Mouse (Mus musculus): ENCODE data around the gene Tmem273. TPM values are rescaled to one million over a fixed set of nuclear protein-coding genes. Genes with fewer than 3 reads are reported as not detected.
A peak's percentile ranks its signal among the peaks of the same experiment; 100 is the strongest.

Tmem273 gene
- polyA plus RNA-seq, 1 experiment from 2014 or later = 0.30 TPM

GRCm38 (mm10) chr14:32801016-32801661 is 15.4 kb downstream of the Tmem273 start:
- peak; percentile 72 for TF ChIP-seq CTCF (IDR thresholded peaks at IDR 0.05; ENCODE audit: low read depth)
- Histone ChIP-seq H3K27ac (no peak overlapping the region), H3K27me3 (ENCODE audit: insufficient read depth, low read length) (no peaks in the 10 kb centered on the region), H3K9ac (ENCODE audit: low read depth, low read length) (no peak overlapping the region), H3K9me3 (replicated peaks; ENCODE audit: low read length) (no peaks in the 10 kb centered on the region), H3K4me1 (replicated peaks; ENCODE audit: insufficient read depth, low read length) (no peaks in the 10 kb centered on the region), H3K4me2 (ENCODE audit: low read length) (no peak overlapping the region), H3K36me3 (ENCODE audit: insufficient read depth, low read length) (no peaks in the 10 kb centered on the region), H3K4me3 (replicated peaks; ENCODE audit: low read depth, low read length) (no peak overlapping the region)
- 63% methylated on average over 11 of the region's 11 CpGs for WGBS
- ATAC-seq (replicated peaks; ENCODE audit: low FRiP score, low read depth) (no peak; the same call in 1 of the 2 replicates), DNase-seq (ENCODE audit: low spot score) (peak; percentile 80)

- Histone ChIP-seq H3K36me3 (ENCODE audit: insufficient read depth, low read length) (no peaks in the 10 kb centered on the region), H3K27ac (no peak overlapping the region), H3K27me3 (ENCODE audit: insufficient read depth, low read length) (no peaks in the 10 kb centered on the region), H3K4me3 (replicated peaks; ENCODE audit: low read depth, low read length) (no peak overlapping the region), H3K4me1 (replicated peaks; ENCODE audit: insufficient read depth, low read length) (no peaks in the 10 kb centered on the region), H3K9me3 (replicated peaks; ENCODE audit: low read length) (no peaks in the 10 kb centered on the region), H3K4me2 (ENCODE audit: low read length) (no peak overlapping the region), H3K9ac (ENCODE audit: low read depth, low read length) (no peak overlapping the region)
- TF ChIP-seq CTCF (IDR thresholded peaks at IDR 0.05; ENCODE audit: low read depth) = no peak
- DNase-seq (ENCODE audit: low spot score) = no peak
- ATAC-seq (replicated peaks; ENCODE audit: low FRiP score, low read depth) = no peak
Observed at GRCm38 (mm10) chr14:32801662-32802024, 15.9 kb downstream of the Tmem273 start.

- H3K27ac ChIP-seq = no peak overlapping the region
Observed at GRCm38 (mm10) chr14:32810111-32810510, 24.3 kb downstream of the Tmem273 start.

GRCm38 (mm10) chr14:32812429-32812828 is 26.7 kb downstream of the Tmem273 start:
- Histone ChIP-seq H3K4me1 (replicated peaks; ENCODE audit: insufficient read depth, low read length) (no peaks in the 10 kb centered on the region), H3K36me3 (ENCODE audit: insufficient read depth, low read length) (no peaks in the 10 kb centered on the region), H3K27ac (no peak overlapping the region), H3K27me3 (ENCODE audit: insufficient read depth, low read length) (no peaks in the 10 kb centered on the region), H3K4me3 (replicated peaks; ENCODE audit: low read depth, low read length) (no peak overlapping the region), H3K4me2 (ENCODE audit: low read length) (no peak overlapping the region), H3K9me3 (replicated peaks; ENCODE audit: low read length) (no peaks in the 10 kb centered on the region), H3K9ac (ENCODE audit: low read depth, low read length) (no peak overlapping the region)
- WGBS = 73% methylated on average over 6 of the region's 6 CpGs
- ATAC-seq (replicated peaks; ENCODE audit: low FRiP score, low read depth) = no peak
- no peak for TF ChIP-seq CTCF (IDR thresholded peaks at IDR 0.05; ENCODE audit: low read depth)
- no peak for DNase-seq (ENCODE audit: low spot score)

More at GRCm38 (mm10) chr14:32810111-32810510, 24.3 kb downstream of the Tmem273 start:
- no peak overlapping the region for H3K9ac ChIP-seq (ENCODE audit: low read depth, low read length)
- no peak for TF ChIP-seq CTCF (IDR thresholded peaks at IDR 0.05; ENCODE audit: low read depth)
- no peak overlapping the region for H3K4me3 ChIP-seq (replicated peaks; ENCODE audit: low read depth, low read length)
- H3K36me3 ChIP-seq (ENCODE audit: insufficient read depth, low read length) = no peaks in the 10 kb centered on the region
- H3K9me3 ChIP-seq (replicated peaks; ENCODE audit: low read length) = no peaks in the 10 kb centered on the region
- no peak for DNase-seq (ENCODE audit: low spot score)
- ATAC-seq (replicated peaks; ENCODE audit: low FRiP score, low read depth) = no peak
- no peak overlapping the region for H3K4me2 ChIP-seq (ENCODE audit: low read length)
- H3K4me1 ChIP-seq (replicated peaks; ENCODE audit: insufficient read depth, low read length) = no peaks in the 10 kb centered on the region
- no peaks in the 10 kb centered on the region for H3K27me3 ChIP-seq (ENCODE audit: insufficient read depth, low read length)

- H3K27ac ChIP-seq = no peak overlapping the region
- no peak overlapping the region for H3K4me2 ChIP-seq (ENCODE audit: low read length)
- H3K36me3 ChIP-seq (ENCODE audit: insufficient read depth, low read length) = no peaks in the 10 kb centered on the region
- DNase-seq (ENCODE audit: low spot score) (no peak), ATAC-seq (replicated peaks; ENCODE audit: low FRiP score, low read depth) (no peak)
- 66% methylated on average over 4 of the region's 4 CpGs for WGBS
- no peaks in the 10 kb centered on the region for H3K9me3 ChIP-seq (replicated peaks; ENCODE audit: low read length)
- TF ChIP-seq CTCF (IDR thresholded peaks at IDR 0.05; ENCODE audit: low read depth) = no peak
- H3K9ac ChIP-seq (ENCODE audit: low read depth, low read length) = no peak overlapping the region
- H3K4me1 ChIP-seq (replicated peaks; ENCODE audit: insufficient read depth, low read length) = no peaks in the 10 kb centered on the region
- H3K4me3 ChIP-seq (replicated peaks; ENCODE audit: low read depth, low read length) = no peak overlapping the region
- no peaks in the 10 kb centered on the region for H3K27me3 ChIP-seq (ENCODE audit: insufficient read depth, low read length)
Observed at GRCm38 (mm10) chr14:32814961-32815360, 29.2 kb downstream of the Tmem273 start.

- no peak overlapping the region for H3K4me2 ChIP-seq (ENCODE audit: low read length)
- WGBS = 81% methylated on average over 4 of the region's 4 CpGs
- no peak overlapping the region for H3K9ac ChIP-seq (ENCODE audit: low read depth, low read length)
Observed at GRCm38 (mm10) chr14:32816533-32816932, 30.8 kb downstream of the Tmem273 start.

GRCm38 (mm10) chr14:32817258-32817657 is 31.5 kb downstream of the Tmem273 start:
- no peak overlapping the region for H3K4me3 ChIP-seq (replicated peaks; ENCODE audit: low read depth, low read length)
- ATAC-seq (replicated peaks; ENCODE audit: low FRiP score, low read depth) = no peak
- no peak for TF ChIP-seq CTCF (IDR thresholded peaks at IDR 0.05; ENCODE audit: low read depth)
- H3K27ac ChIP-seq = no peak overlapping the region
- H3K9ac ChIP-seq (ENCODE audit: low read depth, low read length) = no peak overlapping the region
- no peaks in the 10 kb centered on the region for H3K4me1 ChIP-seq (replicated peaks; ENCODE audit: insufficient read depth, low read length)
- no peak for DNase-seq (ENCODE audit: low spot score)
- no peaks in the 10 kb centered on the region for H3K9me3 ChIP-seq (replicated peaks; ENCODE audit: low read length)
- WGBS = 64% methylated on average over 7 of the region's 7 CpGs
- no peaks in the 10 kb centered on the region for H3K27me3 ChIP-seq (ENCODE audit: insufficient read depth, low read length)
- no peaks in the 10 kb centered on the region for H3K36me3 ChIP-seq (ENCODE audit: insufficient read depth, low read length)
- no peak overlapping the region for H3K4me2 ChIP-seq (ENCODE audit: low read length)

More at GRCm38 (mm10) chr14:32816533-32816932, 30.8 kb downstream of the Tmem273 start:
- TF ChIP-seq CTCF (IDR thresholded peaks at IDR 0.05; ENCODE audit: low read depth) = peak; percentile 29; the same call in 1 of the 2 replicates
- H3K4me1 ChIP-seq (replicated peaks; ENCODE audit: insufficient read depth, low read length) = no peaks in the 10 kb centered on the region
- no peaks in the 10 kb centered on the region for H3K9me3 ChIP-seq (replicated peaks; ENCODE audit: low read length)
- H3K4me3 ChIP-seq (replicated peaks; ENCODE audit: low read depth, low read length) = no peak overlapping the region
- no peak for ATAC-seq (replicated peaks; ENCODE audit: low FRiP score, low read depth)
- H3K36me3 ChIP-seq (ENCODE audit: insufficient read depth, low read length) = no peaks in the 10 kb centered on the region
- H3K27me3 ChIP-seq (ENCODE audit: insufficient read depth, low read length) = no peaks in the 10 kb centered on the region
- DNase-seq (ENCODE audit: low spot score) = no peak
- no peak overlapping the region for H3K27ac ChIP-seq
